Mouse (Mus musculus) neural tube, embryonic 11.5 days (tissue): ENCODE data around the gene Ffar2. TPM values are rescaled to one million over a fixed set of nuclear protein-coding genes. Genes with fewer than 3 reads are reported as not detected.
"Not testable (repeated sequence)": the region's sequence is repeated elsewhere in the genome, so short reads cannot be mapped to it uniquely, and the experiment has no call there.

Source experiments
- ATAC-seq: fragments of 200-750 bp; cut with Nextera tagmentation; 2 replicates; pipeline ENCODE4 v1.8.0; 2017; ENCODE audit warnings: moderate number of reproducible peaks, mild to moderate bottlenecking, moderate TSS enrichment, moderate library complexity; ENCODE audit not compliant: insufficient read depth, low FRiP score, low TSS enrichment
- DNase-seq: peaks from one replicate; pipeline ENCODE4 v3.0.0-alpha.2; 2015; ENCODE audit warnings: low spot score
- H3K27ac ChIP-seq: fragments of 300-500 bp; sonication (generic); 2 replicates; pipeline ENCODE4 v1.5.1; 2014; ENCODE audit warnings: low read depth, mild to moderate bottlenecking, low read length
- H3K27me3 ChIP-seq: fragments of 300-500 bp; sonication (generic); 2 replicates; pipeline ENCODE4 v1.6.1; 2014; ENCODE audit warnings: mild to moderate bottlenecking, low read length, mixed read lengths; ENCODE audit not compliant: control insufficient read depth, insufficient read depth
- H3K36me3 ChIP-seq: fragments of 300-500 bp; sonication (generic); 2 replicates; pipeline ENCODE4 v1.6.1; 2014; ENCODE audit warnings: mild to moderate bottlenecking, low read length, moderate library complexity, mixed read lengths; ENCODE audit not compliant: control insufficient read depth, insufficient read depth
- H3K4me1 ChIP-seq: fragments of 300-500 bp; sonication (generic); 2 replicates; pipeline ENCODE4 v1.6.1; 2014; ENCODE audit warnings: low read length, mixed read lengths; ENCODE audit not compliant: control insufficient read depth, insufficient read depth
- H3K4me2 ChIP-seq: fragments of 300-500 bp; sonication (generic); 2 replicates; pipeline ENCODE4 v1.6.1; 2014; ENCODE audit warnings: low read depth, mild to moderate bottlenecking, moderate library complexity
- H3K4me3 ChIP-seq: fragments of 300-500 bp; sonication (generic); 2 replicates; pipeline ENCODE4 v1.5.1; 2014; ENCODE audit warnings: low read depth, low read length
- H3K9ac ChIP-seq: fragments of 300-500 bp; sonication (generic); 2 replicates; pipeline ENCODE4 v1.6.1; 2014; ENCODE audit warnings: mild to moderate bottlenecking, low read length
- H3K9me3 ChIP-seq: fragments of 300-500 bp; sonication (generic); 2 replicates; pipeline ENCODE4 v1.6.1; 2016; ENCODE audit warnings: low read length; ENCODE audit not compliant: control insufficient read depth
- WGBS: fragments of 180-500 bp; shearing (Covaris S2); extraction: QIAGEN DNeasy Blood & Tissue Kit; methylation state at CpG from one replicate; pipeline ENCODE4 v1.1.7; 2014; 5-methylcytosine and 5-hydroxymethylcytosine counted together
- polyA plus RNA-seq: library from polyadenylated mRNA; unstranded; fragments of >200 nt; fragmentation: Nextera tagmentation; extraction: Ambion mirVana; gene quantifications from 2 replicates; pipeline ENCODE4 v1.2.1, GENCODE M21; 2014

Gene Ffar2
- polyA plus RNA-seq, 1 experiment from 2014 or later, result not detected

GRCm38 (mm10) chr7:30847934-30848333, 24.4 kb upstream of the Ffar2 start:
- DNase-seq (no peak), ATAC-seq (no peak)
- no peak overlapping the region for H3K27ac ChIP-seq
- H3K4me2 ChIP-seq, result no peak overlapping the region
- H3K9me3 ChIP-seq, result no peaks in the 10 kb centered on the region
- no peaks in the 10 kb centered on the region for H3K36me3 ChIP-seq
- no peak overlapping the region for H3K4me3 ChIP-seq
- WGBS, result 75% methylated on average over 6 of the region's 6 CpGs
- peaks cover 7% of the 10 kb centered on the region; the same call in 1 of the 2 replicates for H3K4me1 ChIP-seq
- no peaks in the 10 kb centered on the region for H3K27me3 ChIP-seq
- no peak overlapping the region for H3K9ac ChIP-seq

- Histone ChIP-seq H3K4me3 (no peak overlapping the region), H3K4me2 (no peak overlapping the region), H3K36me3 (no peaks in the 10 kb centered on the region), H3K9me3 (no peaks in the 10 kb centered on the region), H3K4me1 (peaks cover 7% of the 10 kb centered on the region; the same call in 1 of the 2 replicates), H3K27me3 (no peaks in the 10 kb centered on the region), H3K27ac (no peak overlapping the region), H3K9ac (no peak overlapping the region)
- no peak for ATAC-seq
- DNase-seq, result no peak
- 80% methylated on average over 5 of the region's 5 CpGs for WGBS
These were observed 23.8 kb upstream of the Ffar2 start for GRCm38 (mm10) chr7:30847386-30847785.

GRCm38 (mm10) chr7:30846505-30847053, 23.0 kb upstream of the Ffar2 start:
- Histone ChIP-seq H3K9me3 (no peaks in the 10 kb centered on the region), H3K4me2 (no peak overlapping the region), H3K4me3 (no peak overlapping the region), H3K27ac (no peak overlapping the region), H3K36me3 (no peaks in the 10 kb centered on the region), H3K9ac (no peak overlapping the region), H3K27me3 (no peaks in the 10 kb centered on the region), H3K4me1 (peaks cover 7% of the 10 kb centered on the region; the same call in 1 of the 2 replicates)
- no peak for ATAC-seq
- DNase-seq, result no peak
- WGBS, result 73% methylated on average over 2 of the region's 2 CpGs

GRCm38 (mm10) chr7:30844676-30845297, 21.2 kb upstream of the Ffar2 start:
- 25% methylated on average over 7 of the region's 7 CpGs for WGBS

GRCm38 (mm10) chr7:30842092-30842491, 18.5 kb upstream of the Ffar2 start:
- Histone ChIP-seq H3K4me2 (no peak overlapping the region), H3K27ac (no peak overlapping the region), H3K9ac (no peak overlapping the region), H3K9me3 (no peaks in the 10 kb centered on the region), H3K4me3 (no peak overlapping the region), H3K4me1 (peaks cover 7% of the 10 kb centered on the region; the same call in 1 of the 2 replicates), H3K27me3 (no peaks in the 10 kb centered on the region), H3K36me3 (no peaks in the 10 kb centered on the region)
- ATAC-seq (no peak), DNase-seq (no peak)
- WGBS, result 82% methylated on average over 5 of the region's 5 CpGs

More at GRCm38 (mm10) chr7:30844676-30845297, 21.2 kb upstream of the Ffar2 start:
- no peak overlapping the region for H3K4me3 ChIP-seq
- peaks cover 7% of the 10 kb centered on the region; the same call in 1 of the 2 replicates for H3K4me1 ChIP-seq
- H3K27me3 ChIP-seq, result no peaks in the 10 kb centered on the region
- H3K27ac ChIP-seq, result no peak overlapping the region
- H3K9me3 ChIP-seq, result no peaks in the 10 kb centered on the region
- H3K36me3 ChIP-seq, result no peaks in the 10 kb centered on the region
- H3K4me2 ChIP-seq, result no peak overlapping the region
- peak; percentile 69 for ATAC-seq
- H3K9ac ChIP-seq, result no peak overlapping the region
- DNase-seq, result no peak

GRCm38 (mm10) chr7:30841379-30841778, 17.8 kb upstream of the Ffar2 start:
- DNase-seq, result no peak
- Histone ChIP-seq H3K36me3 (no peaks in the 10 kb centered on the region), H3K27me3 (no peaks in the 10 kb centered on the region), H3K27ac (no peak overlapping the region), H3K9ac (no peak overlapping the region), H3K4me3 (no peak overlapping the region), H3K4me2 (no peak overlapping the region), H3K9me3 (no peaks in the 10 kb centered on the region), H3K4me1 (peaks cover 7% of the 10 kb centered on the region; the same call in 1 of the 2 replicates)
- WGBS, result 79% methylated on average over 4 of the region's 4 CpGs
- ATAC-seq, result no peak

GRCm38 (mm10) chr7:30840306-30840705, 16.7 kb upstream of the Ffar2 start:
- H3K4me1 ChIP-seq, result peaks cover 7% of the 10 kb centered on the region; the same call in 1 of the 2 replicates
- no peaks in the 10 kb centered on the region for H3K9me3 ChIP-seq
- no peak overlapping the region for H3K27ac ChIP-seq
- H3K4me2 ChIP-seq, result no peak overlapping the region
- H3K4me3 ChIP-seq, result no peak overlapping the region
- H3K27me3 ChIP-seq, result no peaks in the 10 kb centered on the region
- WGBS, result 79% methylated on average over 3 of the region's 3 CpGs
- H3K36me3 ChIP-seq, result no peaks in the 10 kb centered on the region
- ATAC-seq (no peak), DNase-seq (no peak)
- no peak overlapping the region for H3K9ac ChIP-seq

- Histone ChIP-seq H3K36me3 (no peaks in the 10 kb centered on the region), H3K27ac (no peak overlapping the region), H3K4me2 (no peak overlapping the region), H3K9me3 (no peaks in the 10 kb centered on the region), H3K4me1 (no peaks in the 10 kb centered on the region), H3K9ac (no peak overlapping the region), H3K27me3 (no peaks in the 10 kb centered on the region), H3K4me3 (no peak overlapping the region)
- no peak for DNase-seq
- no peak for ATAC-seq
These were observed 13.7 kb upstream of the Ffar2 start for GRCm38 (mm10) chr7:30837277-30837676.

- not testable (repeated sequence) for H3K27ac ChIP-seq, H3K4me1 ChIP-seq, DNase-seq, H3K9me3 ChIP-seq, H3K4me2 ChIP-seq, H3K4me3 ChIP-seq, H3K36me3 ChIP-seq, H3K27me3 ChIP-seq, H3K9ac ChIP-seq, ATAC-seq
- 48% methylated on average over 9 of the region's 11 CpGs for WGBS
These were observed 9.1 kb upstream of the Ffar2 start for GRCm38 (mm10) chr7:30832684-30833083.
